Mouse (Mus musculus): ENCODE data around the gene Ddx24. TPM values are rescaled to one million over a fixed set of nuclear protein-coding genes. Genes with fewer than 3 reads are reported as not detected.

The Ddx24 gene
- polyA plus RNA-seq, 1 experiment = 37.5 TPM

DNA sequence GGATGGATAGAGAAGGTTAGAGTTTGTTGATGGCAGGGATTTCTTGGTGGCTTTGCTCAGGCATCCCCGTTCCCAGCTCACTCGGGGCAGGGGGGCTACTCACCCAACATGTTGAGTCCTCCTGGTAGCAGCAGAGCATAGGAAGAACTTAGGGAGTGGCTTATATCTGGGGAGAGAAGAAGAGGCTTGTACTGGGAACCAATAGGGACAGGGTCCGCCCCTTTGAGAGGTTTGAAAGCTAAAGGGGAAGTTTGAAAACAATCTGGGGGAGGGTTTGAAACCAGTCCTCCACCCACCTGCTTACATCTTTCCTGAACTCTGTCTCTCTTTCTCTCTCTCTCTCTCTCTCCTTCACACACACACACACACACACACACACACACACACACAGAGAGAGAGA is 17.9 kb upstream of the Ddx24 start, which contains the start of gene Ifi27l2a:
Ifi27l2a (minus strand) TSS at position 157 of the 400 bp plus-strand sequence.
- Histone ChIP-seq H3K27me3 (replicated peaks; ENCODE audit: control insufficient read depth, insufficient read depth, low read length) (no peaks in the 10 kb centered on the region), H3K27ac (ENCODE audit: insufficient read depth, low read depth, low read length) (no peak within 1 kb of the TSS), H3K4me1 (ENCODE audit: control insufficient read depth, insufficient read depth, low read length) (no peaks in the 10 kb centered on the region), H3K4me3 (ENCODE audit: insufficient read depth, low read depth, low read length) (peak within 1 kb of the TSS; percentile 32; the same call in 1 of the 2 replicates), H3K36me3 (ENCODE audit: control insufficient read depth, insufficient read depth, low read length) (no peaks in the 10 kb centered on the region)
- no peak for TF ChIP-seq POLR2A (IDR thresholded peaks at IDR 0.05; ENCODE audit: low read depth, low read length)
- no peak for TF ChIP-seq CTCF (conservative IDR thresholded peaks at IDR 0.05; ENCODE audit: insufficient read depth, insufficient read length, low read depth, low read length)
- WGBS = 45% methylated on average over 3 of the region's 3 CpGs
- DNase-seq = peak; percentile 35

DNA sequence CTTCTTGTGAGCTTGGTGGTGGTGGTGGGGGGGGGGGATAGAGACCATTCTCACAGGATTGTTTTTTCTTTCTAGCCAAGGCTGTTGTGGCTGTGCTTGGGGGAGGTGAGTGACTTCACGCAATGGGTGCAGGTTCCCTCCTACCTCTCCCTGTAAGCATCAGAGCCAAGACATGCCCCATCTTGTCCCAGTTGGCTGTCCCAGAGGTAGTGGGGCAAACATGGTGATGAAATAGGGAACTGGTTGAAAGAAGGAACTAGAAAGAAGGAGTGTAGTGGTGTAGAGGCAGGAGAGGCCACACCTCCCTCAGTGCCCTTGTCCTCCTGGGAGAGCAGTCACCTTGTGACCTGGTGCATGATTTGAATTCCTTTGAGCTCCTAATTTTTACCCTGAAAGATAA is 12.0 kb upstream of the Ddx24 start:
- H3K27ac ChIP-seq (ENCODE audit: insufficient read depth, low read depth, low read length) = no peak overlapping the region
- H3K4me1 ChIP-seq (ENCODE audit: control insufficient read depth, insufficient read depth, low read length) = peaks cover 12% of the 10 kb centered on the region
- no peak for DNase-seq
- TF ChIP-seq POLR2A (IDR thresholded peaks at IDR 0.05; ENCODE audit: low read depth, low read length) (no peak), CTCF (conservative IDR thresholded peaks at IDR 0.05; ENCODE audit: insufficient read depth, insufficient read length, low read depth, low read length) (no peak)
- no peaks in the 10 kb centered on the region for H3K27me3 ChIP-seq (replicated peaks; ENCODE audit: control insufficient read depth, insufficient read depth, low read length)
- no peaks in the 10 kb centered on the region for H3K36me3 ChIP-seq (ENCODE audit: control insufficient read depth, insufficient read depth, low read length)
- WGBS = 96% methylated on average over 1 of the region's 1 CpGs
- no peak overlapping the region for H3K4me3 ChIP-seq (ENCODE audit: insufficient read depth, low read depth, low read length)

DNA sequence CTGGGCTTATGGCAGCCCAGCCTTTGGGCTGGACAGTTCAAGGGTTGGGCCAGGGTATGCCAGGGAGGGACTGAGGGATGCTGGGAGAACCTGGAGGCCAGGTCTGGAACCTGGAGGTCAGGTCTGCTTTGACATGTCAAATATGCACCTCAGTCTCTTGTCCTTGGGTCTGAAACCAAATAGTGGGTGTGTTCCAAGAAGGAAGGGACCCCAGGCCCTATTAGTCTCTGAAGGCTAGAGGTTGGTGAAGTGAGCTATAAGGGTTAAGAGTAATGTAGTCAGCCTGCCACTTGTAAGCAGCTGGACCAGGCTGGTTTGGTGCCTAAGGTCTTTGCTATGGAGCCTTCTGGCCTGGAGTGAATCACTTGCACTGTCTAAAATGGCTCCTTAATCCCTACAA is 9.2 kb upstream of the Ddx24 start:
- Histone ChIP-seq H3K36me3 (ENCODE audit: control insufficient read depth, insufficient read depth, low read length) (no peaks in the 10 kb centered on the region), H3K4me3 (ENCODE audit: insufficient read depth, low read depth, low read length) (peak overlapping the region; percentile 61), H3K27ac (ENCODE audit: insufficient read depth, low read depth, low read length) (peak overlapping the region; percentile 87), H3K27me3 (replicated peaks; ENCODE audit: control insufficient read depth, insufficient read depth, low read length) (no peaks in the 10 kb centered on the region), H3K4me1 (ENCODE audit: control insufficient read depth, insufficient read depth, low read length) (peaks cover 12% of the 10 kb centered on the region)
- DNase-seq = no peak
- TF ChIP-seq CTCF (conservative IDR thresholded peaks at IDR 0.05; ENCODE audit: insufficient read depth, insufficient read length, low read depth, low read length) (no peak), POLR2A (IDR thresholded peaks at IDR 0.05; ENCODE audit: low read depth, low read length) (no peak)

DNA sequence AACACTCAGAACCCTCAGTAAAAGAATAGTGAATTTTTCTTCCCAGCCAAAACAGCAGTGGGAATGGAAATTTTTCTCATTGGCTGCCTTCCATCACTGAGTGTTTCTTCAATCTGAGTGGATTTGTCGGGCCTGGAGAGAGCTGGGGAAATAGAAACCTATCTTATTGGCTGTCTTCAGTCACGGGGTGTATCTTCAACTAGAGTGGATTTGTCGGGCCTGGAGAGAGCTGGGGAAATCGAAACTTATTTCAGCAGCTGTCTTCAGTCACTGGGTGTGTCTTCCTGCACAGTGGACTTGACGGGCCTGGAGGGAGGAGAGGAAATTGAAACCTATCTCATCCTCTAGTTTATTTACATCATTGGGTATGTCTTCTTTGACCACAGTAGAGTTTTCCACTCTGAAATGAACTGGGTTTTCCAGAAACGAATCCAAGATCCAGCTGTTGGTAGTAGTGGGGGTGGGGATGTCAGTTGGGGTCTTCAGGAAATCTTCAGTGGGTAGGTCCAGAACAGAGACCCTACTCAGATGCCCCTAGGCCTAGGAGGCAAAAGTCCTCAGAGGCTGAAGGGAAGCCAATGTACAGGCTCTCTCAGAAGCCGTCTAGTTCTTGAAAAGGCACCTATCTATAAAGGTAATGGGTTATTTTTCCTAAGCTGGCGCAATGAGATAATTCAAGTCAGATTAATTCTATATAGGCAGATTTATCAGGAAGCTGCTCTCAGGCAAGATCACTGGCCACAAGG is 8.5 kb upstream of the Ddx24 start, which contains the start of gene Ifi27:
Ifi27 (plus strand) TSS at position 226 of the 746 bp plus-strand sequence.
- no peaks in the 10 kb centered on the region for H3K36me3 ChIP-seq (ENCODE audit: control insufficient read depth, insufficient read depth, low read length)
- peak within 1 kb of the TSS; percentile 61 for H3K4me3 ChIP-seq (ENCODE audit: insufficient read depth, low read depth, low read length)
- no peaks in the 10 kb centered on the region for H3K27me3 ChIP-seq (replicated peaks; ENCODE audit: control insufficient read depth, insufficient read depth, low read length)
- WGBS = 27% methylated on average over 8 of the region's 8 CpGs
- H3K27ac ChIP-seq (ENCODE audit: insufficient read depth, low read depth, low read length) = peak within 1 kb of the TSS; percentile 89
- DNase-seq = peak; percentile 96
- peaks cover 12% of the 10 kb centered on the region for H3K4me1 ChIP-seq (ENCODE audit: control insufficient read depth, insufficient read depth, low read length)
- TF ChIP-seq POLR2A (IDR thresholded peaks at IDR 0.05; ENCODE audit: low read depth, low read length) (no peak), CTCF (conservative IDR thresholded peaks at IDR 0.05; ENCODE audit: insufficient read depth, insufficient read length, low read depth, low read length) (no peak)

DNA sequence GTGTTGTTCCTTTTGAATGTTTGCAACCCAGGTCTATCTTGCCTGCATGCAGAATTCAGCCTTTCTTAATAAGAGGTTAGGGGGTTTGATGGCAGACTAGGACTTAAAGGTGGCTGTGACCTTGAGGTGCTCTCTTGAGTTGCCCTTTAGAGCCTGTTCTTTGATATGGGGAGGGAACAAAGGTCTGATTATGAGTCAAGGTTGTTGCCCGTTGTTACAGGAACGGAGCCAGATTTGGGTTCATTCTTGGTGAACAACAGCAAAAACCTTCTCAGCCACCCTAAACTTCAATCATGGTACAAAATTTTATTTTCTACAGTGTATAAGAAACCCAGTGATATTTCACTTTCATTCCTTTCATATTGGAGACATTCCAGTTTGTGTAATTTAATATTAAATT is 7.8 kb upstream of the Ddx24 start:
- peaks cover 12% of the 10 kb centered on the region for H3K4me1 ChIP-seq (ENCODE audit: control insufficient read depth, insufficient read depth, low read length)
- no peaks in the 10 kb centered on the region for H3K36me3 ChIP-seq (ENCODE audit: control insufficient read depth, insufficient read depth, low read length)
- no peak overlapping the region for H3K4me3 ChIP-seq (ENCODE audit: insufficient read depth, low read depth, low read length)
- peak overlapping the region; percentile 89 for H3K27ac ChIP-seq (ENCODE audit: insufficient read depth, low read depth, low read length)
- TF ChIP-seq POLR2A (IDR thresholded peaks at IDR 0.05; ENCODE audit: low read depth, low read length) (no peak), CTCF (conservative IDR thresholded peaks at IDR 0.05; ENCODE audit: insufficient read depth, insufficient read length, low read depth, low read length) (no peak)
- peak; percentile 37 for DNase-seq
- H3K27me3 ChIP-seq (replicated peaks; ENCODE audit: control insufficient read depth, insufficient read depth, low read length) = no peaks in the 10 kb centered on the region
- WGBS = 31% methylated on average over 2 of the region's 2 CpGs

DNA sequence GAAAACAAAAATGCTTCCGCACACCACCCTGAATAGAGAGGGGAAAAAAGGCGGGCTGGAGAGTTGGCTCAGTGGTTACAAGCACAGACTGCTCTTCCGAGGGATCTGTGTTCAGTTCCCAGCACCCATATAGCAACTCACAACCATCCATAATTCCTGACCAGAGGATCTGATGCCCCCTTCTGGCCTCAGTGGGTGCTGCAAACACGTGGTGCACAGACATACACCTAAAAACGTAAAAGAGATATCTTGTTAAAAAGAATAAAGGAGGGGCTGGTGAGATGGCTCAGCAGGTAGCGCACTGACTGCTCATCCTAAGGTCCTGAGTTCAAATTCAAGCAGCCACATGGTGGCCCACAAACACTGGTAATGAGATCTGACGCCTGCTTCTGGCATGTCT is 1.1 kb upstream of the Ddx24 start:
- Histone ChIP-seq H3K36me3 (ENCODE audit: control insufficient read depth, insufficient read depth, low read length) (no peaks in the 10 kb centered on the region; the same call in 1 of the 2 replicates), H3K4me1 (ENCODE audit: control insufficient read depth, insufficient read depth, low read length) (peaks cover 10% of the 10 kb centered on the region), H3K27ac (ENCODE audit: insufficient read depth, low read depth, low read length) (no peak overlapping the region), H3K4me3 (ENCODE audit: insufficient read depth, low read depth, low read length) (no peak overlapping the region), H3K27me3 (replicated peaks; ENCODE audit: control insufficient read depth, insufficient read depth, low read length) (no peaks in the 10 kb centered on the region)
- WGBS = 91% methylated on average over 7 of the region's 7 CpGs
- no peak for DNase-seq
- no peak for TF ChIP-seq POLR2A (IDR thresholded peaks at IDR 0.05; ENCODE audit: low read depth, low read length)

DNA sequence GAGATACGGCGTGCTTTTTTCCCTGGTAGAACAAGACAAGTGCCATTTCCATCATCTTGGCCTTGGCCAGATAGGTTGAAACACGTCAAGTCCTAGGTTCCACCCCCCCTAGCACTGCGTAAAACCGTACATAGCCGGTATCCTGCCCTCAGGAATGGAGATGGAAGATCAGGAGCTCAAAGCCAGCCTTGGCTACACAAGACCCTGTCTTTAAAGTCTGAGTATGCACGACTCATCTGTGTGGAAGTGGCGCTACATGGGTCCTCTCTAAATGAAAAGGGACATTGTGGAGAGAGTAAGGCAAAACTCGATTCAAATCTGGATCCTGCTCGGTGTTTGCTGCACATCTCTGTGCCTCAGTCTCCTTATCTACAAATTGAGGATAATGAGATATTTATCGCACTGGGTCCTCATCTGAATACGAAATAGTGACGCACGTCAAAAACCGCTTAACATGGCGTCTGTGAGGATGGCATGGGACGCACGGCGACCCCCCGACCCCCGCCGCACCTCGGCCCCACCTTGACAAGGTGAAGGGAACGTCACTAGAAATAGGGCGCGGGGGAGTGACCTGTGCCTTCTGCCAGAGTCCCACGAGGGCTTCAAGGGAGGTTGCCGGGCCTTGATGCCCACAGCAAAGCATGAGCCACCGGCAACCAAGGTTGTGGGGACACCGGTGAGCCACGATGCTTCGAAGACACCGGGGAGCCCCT is 458 bp downstream of the Ddx24 start:
- Histone ChIP-seq H3K36me3 (ENCODE audit: control insufficient read depth, insufficient read depth, low read length) (no peaks in the 10 kb centered on the region; the same call in 1 of the 2 replicates), H3K27ac (ENCODE audit: insufficient read depth, low read depth, low read length) (peak overlapping the region; percentile 19; the same call in 1 of the 2 replicates), H3K27me3 (replicated peaks; ENCODE audit: control insufficient read depth, insufficient read depth, low read length) (no peaks in the 10 kb centered on the region), H3K4me3 (ENCODE audit: insufficient read depth, low read depth, low read length) (peak overlapping the region; percentile 85), H3K4me1 (ENCODE audit: control insufficient read depth, insufficient read depth, low read length) (peaks cover 10% of the 10 kb centered on the region)
- TF ChIP-seq CTCF (conservative IDR thresholded peaks at IDR 0.05; ENCODE audit: insufficient read depth, insufficient read length, low read depth, low read length) (no peak), POLR2A (IDR thresholded peaks at IDR 0.05; ENCODE audit: low read depth, low read length) (no peak)
- 7% methylated on average over 33 of the region's 33 CpGs for WGBS
- no peak for DNase-seq

Data from kidney, adult 2 months (tissue).